Mouse (Mus musculus) G1E (cell line): Measurements from ENCODE around the gene Mrpl2. TPM values are rescaled to one million over a fixed set of nuclear protein-coding genes. Genes with fewer than 3 reads are reported as not detected.

Experiments
- ATAC-seq: 2 replicates; pipeline ENCODE4 v1.8.0; 2016; ENCODE audit warnings: mild to moderate bottlenecking; ENCODE audit not compliant: insufficient number of reproducible peaks, poor library complexity, low FRiP score, severe bottlenecking; ENCODE audit errors: extremely low read depth
- DNase-seq: peaks from one replicate; pipeline ENCODE4 v3.0.0; 2012; ENCODE audit warnings: low spot score
- H3K27me3 ChIP-seq: 2 replicates; pipeline ENCODE4 v1.6.1; 2012; ENCODE audit warnings: mild to moderate bottlenecking, low read length, inconsistent platforms; ENCODE audit not compliant: insufficient read depth
- H3K36me3 ChIP-seq: replicated peaks from 2 replicates; pipeline ENCODE3; 2012; ENCODE audit warnings: mild to moderate bottlenecking, inconsistent platforms
- H3K4me1 ChIP-seq: 2 replicates; pipeline ENCODE4 v1.6.1; 2012; ENCODE audit warnings: low read depth, low read length, inconsistent platforms, mixed read lengths; ENCODE audit not compliant: insufficient read depth
- H3K4me3 ChIP-seq: 2 replicates; pipeline ENCODE4 v1.5.1; 2012; ENCODE audit warnings: low read depth, mild to moderate bottlenecking, inconsistent platforms, low read length, moderate library complexity, mixed read lengths
- H3K9me3 ChIP-seq: replicated peaks from 2 replicates; pipeline ENCODE4 v1.6.1; 2012; ENCODE audit warnings: inconsistent platforms
- CTCF ChIP-seq: IDR thresholded peaks from 2 replicates; pipeline ENCODE4 v1.5.1; 2012; ENCODE audit warnings: low read depth, low read length, inconsistent platforms, mixed read lengths
- GATA1 ChIP-seq: IDR thresholded peaks from 2 replicates; pipeline ENCODE4 v1.6.1; 2012; ENCODE audit warnings: borderline replicate concordance, low read length, inconsistent platforms, mixed read lengths
- GATA2 ChIP-seq: IDR thresholded peaks from 2 replicates; pipeline ENCODE4 v1.6.1; 2012; ENCODE audit warnings: low read depth, low read length, inconsistent platforms, borderline replicate concordance
- POLR2AphosphoS5 ChIP-seq: IDR thresholded peaks from 2 replicates; pipeline ENCODE4 v1.6.1; 2012; ENCODE audit warnings: low read depth, low read length, inconsistent platforms; ENCODE audit not compliant: insufficient replicate concordance
- TAL1 ChIP-seq: conservative IDR thresholded peaks from 2 replicates; pipeline ENCODE4 v1.6.1; 2012; ENCODE audit warnings: low read depth, low read length, inconsistent platforms, mixed read lengths
- polyA plus RNA-seq: library from polyadenylated mRNA; stranded (reverse); fragments of >175 nt; gene quantifications from 2 replicates; pipeline ENCODE4 v1.2.3, GENCODE M21; 2012
- total RNA-seq, 2 experiments: library from RNA; stranded (forward) in 1 of 2; stranded (reverse) in 1 of 2; fragments of 200-1000 nt in 1 of 2; fragments of >200 nt in 1 of 2; fragmentation: Nextera tagmentation in 1 of 2; gene quantifications; 2 replicates each; pipeline ENCODE4 v1.2.3; 2014 to 2017

The Mrpl2 gene
- total and polyA plus RNA-seq, 3 experiments, result 44.7 to 853 (median 76.3) TPM

GRCm38 (mm10) chr17:46680760-46681373, 34.8 kb downstream of the Mrpl2 start, which contains the start of gene Klhdc3:
TSS of gene Klhdc3 (minus strand) at chr17:46680914.
- Histone ChIP-seq H3K4me3 (peak within 1 kb of the TSS; percentile 87), H3K4me1 (peaks cover 54% of the 10 kb centered on the region), H3K36me3 (peaks cover 76% of the 10 kb centered on the region), H3K27me3 (no peaks in the 10 kb centered on the region), H3K9me3 (no peaks in the 10 kb centered on the region)
- ATAC-seq (peak; percentile 95), DNase-seq (peak; percentile 90)
- no peak for TF ChIP-seq TAL1
- no peak for TF ChIP-seq CTCF
- no peak for TF ChIP-seq GATA1
- no peak for TF ChIP-seq GATA2
- no peak for TF ChIP-seq POLR2AphosphoS5

- Histone ChIP-seq H3K36me3 (peaks cover 76% of the 10 kb centered on the region), H3K9me3 (no peaks in the 10 kb centered on the region), H3K4me3 (peak overlapping the region; percentile 87), H3K27me3 (no peaks in the 10 kb centered on the region), H3K4me1 (peaks cover 50% of the 10 kb centered on the region)
- no peak for TF ChIP-seq TAL1
- ATAC-seq (no peak), DNase-seq (no peak)
These were observed 35.6 kb downstream of the Mrpl2 start for GRCm38 (mm10) chr17:46681466-46682118.

- Histone ChIP-seq H3K4me3 (no peak overlapping the region), H3K36me3 (peaks cover 76% of the 10 kb centered on the region), H3K4me1 (peaks cover 49% of the 10 kb centered on the region), H3K9me3 (no peaks in the 10 kb centered on the region), H3K27me3 (no peaks in the 10 kb centered on the region)
- no peak for TF ChIP-seq GATA1
- TF ChIP-seq POLR2AphosphoS5, result no peak
- TF ChIP-seq TAL1, result no peak
- ATAC-seq (no peak), DNase-seq (no peak)
These were observed 36.8 kb downstream of the Mrpl2 start for GRCm38 (mm10) chr17:46682654-46683389.

- no peak for DNase-seq
These were observed 39.9 kb downstream of the Mrpl2 start for GRCm38 (mm10) chr17:46685913-46686312.

GRCm38 (mm10) chr17:46690665-46691064, 44.6 kb downstream of the Mrpl2 start:
- Histone ChIP-seq H3K4me1 (peaks cover 5% of the 10 kb centered on the region; the same call in 1 of the 2 replicates), H3K4me3 (no peak overlapping the region), H3K36me3 (peaks cover 87% of the 10 kb centered on the region), H3K27me3 (no peaks in the 10 kb centered on the region), H3K9me3 (no peaks in the 10 kb centered on the region)
- no peak for TF ChIP-seq GATA1
- no peak for TF ChIP-seq CTCF
- TF ChIP-seq POLR2AphosphoS5, result no peak
- no peak for TF ChIP-seq GATA2
- TF ChIP-seq TAL1, result no peak
- DNase-seq, result no peak
- no peak for ATAC-seq

More at GRCm38 (mm10) chr17:46685913-46686312, 39.9 kb downstream of the Mrpl2 start:
- ATAC-seq, result no peak
- Histone ChIP-seq H3K4me1 (peaks cover 26% of the 10 kb centered on the region), H3K27me3 (no peaks in the 10 kb centered on the region), H3K9me3 (no peaks in the 10 kb centered on the region), H3K4me3 (no peak overlapping the region), H3K36me3 (peaks cover 91% of the 10 kb centered on the region)
- TF ChIP-seq GATA1 (no peak), GATA2 (no peak), CTCF (no peak), POLR2AphosphoS5 (no peak), TAL1 (no peak)

GRCm38 (mm10) chr17:46691390-46691789, 45.4 kb downstream of the Mrpl2 start:
- H3K27me3 ChIP-seq, result no peaks in the 10 kb centered on the region
- no peak overlapping the region for H3K4me3 ChIP-seq
- ATAC-seq (no peak), DNase-seq (no peak)
- H3K36me3 ChIP-seq, result peaks cover 87% of the 10 kb centered on the region
- no peaks in the 10 kb centered on the region for H3K9me3 ChIP-seq
- H3K4me1 ChIP-seq, result peaks cover 5% of the 10 kb centered on the region; the same call in 1 of the 2 replicates
- TF ChIP-seq GATA2 (no peak), GATA1 (no peak), TAL1 (no peak), CTCF (no peak), POLR2AphosphoS5 (no peak)
